Mouse (Mus musculus) spleen, adult 2 months (tissue): ENCODE results near the gene Eps8l1. TPM values are rescaled to one million over a fixed set of nuclear protein-coding genes. Genes with fewer than 3 reads are reported as not detected.

ENCODE experiments used
- DNase-seq, 2 experiments: peaks; one replicate each; pipeline versions ENCODE4 v3.0.0 to v3.0.0-alpha.2; 2012 to 2021; ENCODE audit warnings: low spot score in 2 of 2, low read depth in 1 of 2
- H3K27ac ChIP-seq: fragments of 200-500 bp; 2 replicates; pipeline ENCODE4 v1.5.1; 2012; ENCODE audit warnings: low read length, inconsistent platforms; ENCODE audit not compliant: insufficient read depth
- H3K27me3 ChIP-seq: fragments of 200-500 bp; 2 replicates; pipeline ENCODE4 v1.6.1; 2012; ENCODE audit warnings: mild to moderate bottlenecking, moderate library complexity, low read length, inconsistent platforms; ENCODE audit not compliant: control insufficient read depth, insufficient read depth
- H3K36me3 ChIP-seq: fragments of 200-500 bp; 2 replicates; pipeline ENCODE4 v1.6.1; 2012; ENCODE audit warnings: mild to moderate bottlenecking, low read length, inconsistent platforms; ENCODE audit not compliant: control insufficient read depth, insufficient read depth
- H3K4me1 ChIP-seq: fragments of 200-500 bp; 2 replicates; pipeline ENCODE4 v1.6.1; 2011; ENCODE audit warnings: inconsistent platforms; ENCODE audit not compliant: control insufficient read depth, insufficient read depth, insufficient read length
- H3K4me3 ChIP-seq: fragments of 200-500 bp; 2 replicates; pipeline ENCODE4 v1.5.1; 2011; ENCODE audit warnings: mild to moderate bottlenecking, inconsistent platforms; ENCODE audit not compliant: insufficient read depth, insufficient read length; ENCODE audit errors: extremely low read depth
- CTCF ChIP-seq: fragments of 200-500 bp; IDR thresholded peaks from 2 replicates; pipeline ENCODE4 v1.5.1; 2011; ENCODE audit warnings: mild to moderate bottlenecking, inconsistent platforms; ENCODE audit not compliant: insufficient read depth, insufficient read length, insufficient replicate concordance; ENCODE audit errors: extremely low read depth
- POLR2A ChIP-seq: fragments of 200-500 bp; IDR thresholded peaks from 2 replicates; pipeline ENCODE4 v1.6.1; 2011; ENCODE audit warnings: low read depth, low read length, inconsistent platforms
- WGBS: fragments of 180-500 bp; shearing (Covaris S2); methylation state at CpG from one replicate; pipeline ENCODE4 v1.1.7; 2018; 5-methylcytosine and 5-hydroxymethylcytosine counted together
- polyA plus RNA-seq: library from polyadenylated mRNA; depleted of rRNA; stranded (reverse); fragments of >200 nt; gene quantifications from 2 replicates; pipeline ENCODE4 v1.2.3, GENCODE M21; 2012

The Eps8l1 gene
- polyA plus RNA-seq, 1 experiment = 0.18 TPM

GRCm38 (mm10) chr7:4431548-4431947 is 28.9 kb upstream of the Eps8l1 start:
- no peaks in the 10 kb centered on the region for H3K27me3 ChIP-seq
- H3K4me1 ChIP-seq = no peaks in the 10 kb centered on the region; the same call in 1 of the 2 replicates
- TF ChIP-seq CTCF (peak; percentile 61; the same call in 1 of the 2 replicates), POLR2A (no peak)
- peaks cover 5% of the 10 kb centered on the region for H3K36me3 ChIP-seq
- DNase-seq = peak; percentile 49 to 60
- H3K4me3 ChIP-seq = no peak overlapping the region
- 83% methylated on average over 6 of the region's 6 CpGs for WGBS
- H3K27ac ChIP-seq = no peak overlapping the region

GRCm38 (mm10) chr7:4432026-4432425 is 28.4 kb upstream of the Eps8l1 start:
- no peaks in the 10 kb centered on the region; the same call in 1 of the 2 replicates for H3K4me1 ChIP-seq
- 95% methylated on average over 8 of the region's 8 CpGs for WGBS
- H3K27ac ChIP-seq = no peak overlapping the region
- DNase-seq = no peak
- peaks cover 5% of the 10 kb centered on the region for H3K36me3 ChIP-seq
- H3K27me3 ChIP-seq = no peaks in the 10 kb centered on the region
- H3K4me3 ChIP-seq = no peak overlapping the region
- TF ChIP-seq POLR2A = no peak
- no peak for TF ChIP-seq CTCF

- Histone ChIP-seq H3K27me3 (no peaks in the 10 kb centered on the region), H3K4me3 (no peak overlapping the region), H3K4me1 (no peaks in the 10 kb centered on the region), H3K27ac (no peak overlapping the region), H3K36me3 (peaks cover 19% of the 10 kb centered on the region)
- DNase-seq = no peak
- TF ChIP-seq CTCF (no peak), POLR2A (no peak)
- WGBS = 90% methylated on average over 2 of the region's 2 CpGs
Measured at GRCm38 (mm10) chr7:4437721-4438120, 22.8 kb upstream of the Eps8l1 start.

- no peak for DNase-seq
Measured at GRCm38 (mm10) chr7:4440549-4440948, 19.9 kb upstream of the Eps8l1 start.

GRCm38 (mm10) chr7:4445216-4445791 is 15.2 kb upstream of the Eps8l1 start, which contains the start of gene Rdh13:
Rdh13 (minus strand) TSS chr7:4445649.
- peaks cover 15% of the 10 kb centered on the region for H3K36me3 ChIP-seq
- H3K27ac ChIP-seq = peak within 1 kb of the TSS; percentile 51
- WGBS = under 1% methylated on average over 35 of the region's 35 CpGs

More at GRCm38 (mm10) chr7:4440549-4440948, 19.9 kb upstream of the Eps8l1 start:
- no peaks in the 10 kb centered on the region for H3K27me3 ChIP-seq
- WGBS = 94% methylated on average over 10 of the region's 10 CpGs
- H3K4me1 ChIP-seq = no peaks in the 10 kb centered on the region; the same call in 1 of the 2 replicates
- no peak overlapping the region for H3K27ac ChIP-seq
- no peak overlapping the region for H3K4me3 ChIP-seq
- peaks cover 19% of the 10 kb centered on the region for H3K36me3 ChIP-seq
- no peak for TF ChIP-seq POLR2A
- no peak for TF ChIP-seq CTCF

GRCm38 (mm10) chr7:4447138-4447537 is 13.3 kb upstream of the Eps8l1 start:
- 23% methylated on average over 1 of the region's 1 CpGs for WGBS
- TF ChIP-seq POLR2A = no peak
- no peak for TF ChIP-seq CTCF
- H3K4me3 ChIP-seq = no peak overlapping the region
- H3K36me3 ChIP-seq = peaks cover 4% of the 10 kb centered on the region
- no peaks in the 10 kb centered on the region for H3K27me3 ChIP-seq
- no peak for DNase-seq
- H3K4me1 ChIP-seq = no peaks in the 10 kb centered on the region; the same call in 1 of the 2 replicates
- no peak overlapping the region for H3K27ac ChIP-seq

More at GRCm38 (mm10) chr7:4445216-4445791, 15.2 kb upstream of the Eps8l1 start, which contains the start of gene Rdh13:
- peak within 1 kb of the TSS; percentile 86 for H3K4me3 ChIP-seq
- H3K27me3 ChIP-seq = no peaks in the 10 kb centered on the region
- peak; percentile 56 to 75 for DNase-seq
- TF ChIP-seq CTCF (no peak), POLR2A (no peak)
- H3K4me1 ChIP-seq = no peaks in the 10 kb centered on the region; the same call in 1 of the 2 replicates

- Histone ChIP-seq H3K4me3 (no peak overlapping the region), H3K27ac (no peak overlapping the region), H3K4me1 (no peaks in the 10 kb centered on the region; the same call in 1 of the 2 replicates), H3K36me3 (no peaks in the 10 kb centered on the region; the same call in 1 of the 2 replicates), H3K27me3 (no peaks in the 10 kb centered on the region)
- no peak for DNase-seq
- no peak for TF ChIP-seq POLR2A
- WGBS = 85% methylated on average over 3 of the region's 3 CpGs
Measured at GRCm38 (mm10) chr7:4448439-4448838, 12.0 kb upstream of the Eps8l1 start.
